Mouse (Mus musculus) thymus, adult 2 months (tissue): ENCODE measurements at regions not wholly inside any gene's neighbourhood (a gene's known extent, or its start where the extent isn't known, plus 50 kb on each side); places are given as distances from the start of the nearest gene placed in this dataset.

Source experiments
- DNase-seq: peaks from one replicate; pipeline ENCODE4 v3.0.0; 2021
- H3K27ac ChIP-seq: fragments of 200-500 bp; 2 replicates; pipeline ENCODE4 v1.5.1; 2012; ENCODE audit warnings: low read length, control low read depth; ENCODE audit not compliant: control insufficient read depth, insufficient read depth
- H3K27me3 ChIP-seq: fragments of 200-500 bp; 2 replicates; pipeline ENCODE4 v1.6.1; 2012; ENCODE audit warnings: mild to moderate bottlenecking, low read length, moderate library complexity, mixed read lengths; ENCODE audit not compliant: control insufficient read depth, insufficient read depth
- H3K36me3 ChIP-seq: fragments of 200-500 bp; 2 replicates; pipeline ENCODE4 v1.6.1; 2012; ENCODE audit warnings: mild to moderate bottlenecking, low read length, moderate library complexity; ENCODE audit not compliant: control insufficient read depth, insufficient read depth
- H3K4me1 ChIP-seq: fragments of 200-500 bp; replicated peaks from 2 replicates; pipeline ENCODE4 v1.6.1; 2012; ENCODE audit warnings: low read length; ENCODE audit not compliant: control insufficient read depth, insufficient read depth
- H3K4me3 ChIP-seq: fragments of 200-500 bp; 2 replicates; pipeline ENCODE4 v1.5.1; 2012; ENCODE audit warnings: mild to moderate bottlenecking, low read length, control low read depth, moderate library complexity; ENCODE audit not compliant: control insufficient read depth, insufficient read depth
- CTCF ChIP-seq: fragments of 200-500 bp; IDR thresholded peaks from 2 replicates; pipeline ENCODE4 v1.5.1; 2012; ENCODE audit warnings: mild to moderate bottlenecking, control low read depth, low read length, moderate library complexity, borderline replicate concordance; ENCODE audit not compliant: control insufficient read depth, poor library complexity, insufficient read depth; ENCODE audit errors: extremely low read depth
- POLR2A ChIP-seq: fragments of 200-500 bp; IDR thresholded peaks from 2 replicates; pipeline ENCODE4 v1.6.1; 2012; ENCODE audit warnings: mild to moderate bottlenecking, low read length, control low read depth, moderate library complexity; ENCODE audit not compliant: control insufficient read depth, poor library complexity, insufficient read depth; ENCODE audit errors: extremely low read depth
- WGBS: fragments of 180-500 bp; shearing (Covaris S2); methylation state at CpG from one replicate; pipeline ENCODE4 v1.1.7; 2018; 5-methylcytosine and 5-hydroxymethylcytosine counted together

DNA sequence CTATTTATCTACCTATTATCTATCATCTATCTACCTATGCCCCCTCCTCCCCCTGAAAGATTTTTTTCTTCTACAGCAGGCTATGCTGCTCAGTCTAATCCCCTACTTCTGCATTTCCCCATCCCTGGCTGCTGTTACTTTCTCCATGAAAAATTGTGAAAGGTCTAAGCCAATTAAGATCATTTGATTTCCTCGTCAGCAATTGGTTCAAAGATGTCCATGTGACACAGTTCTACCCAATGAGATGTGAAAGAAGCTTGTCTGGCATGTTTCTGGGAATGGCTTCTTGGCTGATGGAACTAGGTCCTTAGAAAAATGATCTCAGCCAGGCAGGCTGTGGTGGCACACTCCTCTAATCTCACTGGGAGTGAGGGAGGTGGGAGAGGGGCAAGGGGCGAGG lies 103.8 kb downstream of the Phlda1 start:
- no peak for DNase-seq
- no peak overlapping the region for H3K27ac ChIP-seq

DNA sequence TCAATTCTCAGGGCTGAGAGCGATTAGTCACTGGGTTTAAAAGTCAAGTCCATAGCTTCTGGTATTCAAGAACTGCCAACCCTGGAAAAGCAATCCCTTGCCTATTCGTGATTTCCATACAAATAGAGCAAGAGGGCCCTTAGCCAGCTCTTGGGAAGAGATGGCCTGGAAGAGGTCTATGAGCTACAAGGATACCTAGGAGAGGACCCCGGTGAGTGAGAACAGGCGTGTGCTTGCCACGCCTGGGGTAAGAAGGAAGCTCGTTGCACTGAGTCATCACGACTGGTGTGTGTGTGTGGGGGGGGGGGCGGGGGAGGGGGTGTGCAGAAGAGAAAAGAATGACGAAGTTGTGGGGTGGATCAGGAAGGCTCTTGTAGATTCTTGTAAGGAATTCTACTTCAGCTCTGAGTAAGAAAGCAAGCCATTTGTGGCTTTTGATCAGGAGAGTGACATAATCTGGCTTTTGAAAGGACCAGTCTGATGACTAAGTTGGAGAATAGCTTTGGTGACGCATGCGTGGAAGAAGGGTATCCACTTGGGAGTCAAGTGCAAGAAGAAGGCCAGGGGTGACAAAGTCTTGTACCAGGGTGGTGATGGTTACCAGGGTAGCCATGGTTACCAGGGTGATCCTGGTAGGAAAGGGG lies 113.7 kb downstream of the Phlda1 start:
- H3K27ac ChIP-seq: no peak overlapping the region
- no peak overlapping the region for H3K4me3 ChIP-seq
- TF ChIP-seq CTCF (no peak), POLR2A (no peak)
- H3K27me3 ChIP-seq: no peaks in the 10 kb centered on the region
- peaks cover 4% of the 10 kb centered on the region; the same call in 1 of the 2 replicates for H3K4me1 ChIP-seq
- H3K36me3 ChIP-seq: no peaks in the 10 kb centered on the region
- DNase-seq: no peak
- WGBS: 47% methylated on average over 11 of the region's 11 CpGs

More for the DNA sequence above, 103.8 kb downstream of the Phlda1 start:
- no peak for TF ChIP-seq POLR2A
- no peak for TF ChIP-seq CTCF
- 95% methylated on average over 2 of the region's 2 CpGs for WGBS
- Histone ChIP-seq H3K36me3 (no peaks in the 10 kb centered on the region), H3K4me3 (no peak overlapping the region), H3K27me3 (no peaks in the 10 kb centered on the region), H3K4me1 (no peaks in the 10 kb centered on the region)

DNA sequence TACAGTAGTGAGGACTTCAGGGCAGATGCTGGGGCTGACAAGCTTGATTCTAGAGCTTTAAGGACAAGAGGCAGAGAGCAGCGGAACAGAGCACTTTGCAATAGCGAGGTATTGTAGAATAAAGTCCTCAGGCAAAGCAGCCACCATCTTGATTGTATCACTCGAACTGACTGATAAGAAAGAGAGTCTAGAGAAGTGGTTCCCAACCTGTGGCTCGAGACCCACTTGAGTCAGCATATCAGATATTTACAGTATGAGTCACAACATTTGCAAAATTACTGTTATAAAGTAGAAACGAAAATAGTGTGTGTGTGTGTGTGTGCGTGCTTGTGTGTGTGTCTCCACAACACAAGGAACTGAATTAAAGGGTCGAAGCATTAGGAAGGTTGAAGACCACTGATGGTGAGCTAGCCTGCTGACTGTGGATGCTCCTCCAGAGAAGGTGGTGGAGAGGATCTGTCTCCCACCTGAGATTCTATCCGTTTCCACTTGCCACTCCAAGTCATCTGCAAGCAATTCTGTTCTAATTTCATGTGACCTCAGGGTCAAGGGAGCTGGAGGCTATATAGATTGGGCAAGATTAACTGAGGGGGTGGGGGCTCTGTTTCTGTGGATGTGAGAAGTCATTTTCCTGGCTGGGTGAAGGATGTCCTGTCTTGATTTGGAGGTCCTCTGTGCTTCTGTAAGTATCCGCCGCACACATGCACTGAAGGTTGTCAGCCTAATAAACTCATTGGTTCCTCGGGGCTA lies 115.0 kb downstream of the Phlda1 start:
- Histone ChIP-seq H3K4me3 (no peak overlapping the region), H3K4me1 (peaks cover 4% of the 10 kb centered on the region; the same call in 1 of the 2 replicates), H3K27me3 (no peaks in the 10 kb centered on the region), H3K36me3 (no peaks in the 10 kb centered on the region), H3K27ac (no peak overlapping the region)
- TF ChIP-seq POLR2A (no peak), CTCF (no peak)
- no peak for DNase-seq
- 94% methylated on average over 11 of the region's 11 CpGs for WGBS

DNA sequence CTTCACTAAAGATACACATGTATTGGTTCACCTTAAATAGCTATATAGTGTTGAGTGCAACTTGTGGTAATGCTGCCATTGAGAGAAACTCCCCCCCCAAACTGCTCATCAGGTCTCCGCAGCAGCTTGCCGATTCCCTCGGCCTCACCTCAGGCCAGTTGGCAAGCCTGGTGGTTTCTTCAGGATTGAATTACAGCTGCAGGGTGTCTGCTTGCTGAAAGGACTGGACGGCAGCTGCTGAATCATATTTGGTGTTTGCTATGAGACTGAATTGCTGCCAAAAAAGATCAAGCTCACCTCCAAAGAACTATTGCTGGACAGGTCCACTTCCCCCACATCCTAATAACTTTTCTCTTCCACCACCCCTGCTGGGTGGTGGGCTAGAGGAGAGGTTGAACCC lies 116.7 kb downstream of the Phlda1 start:
- DNase-seq: no peak
- Histone ChIP-seq H3K4me1 (peaks cover 4% of the 10 kb centered on the region; the same call in 1 of the 2 replicates), H3K27ac (no peak overlapping the region), H3K36me3 (no peaks in the 10 kb centered on the region), H3K4me3 (no peak overlapping the region), H3K27me3 (no peaks in the 10 kb centered on the region)
- WGBS: 92% methylated on average over 4 of the region's 4 CpGs
- TF ChIP-seq POLR2A (no peak), CTCF (no peak)

DNA sequence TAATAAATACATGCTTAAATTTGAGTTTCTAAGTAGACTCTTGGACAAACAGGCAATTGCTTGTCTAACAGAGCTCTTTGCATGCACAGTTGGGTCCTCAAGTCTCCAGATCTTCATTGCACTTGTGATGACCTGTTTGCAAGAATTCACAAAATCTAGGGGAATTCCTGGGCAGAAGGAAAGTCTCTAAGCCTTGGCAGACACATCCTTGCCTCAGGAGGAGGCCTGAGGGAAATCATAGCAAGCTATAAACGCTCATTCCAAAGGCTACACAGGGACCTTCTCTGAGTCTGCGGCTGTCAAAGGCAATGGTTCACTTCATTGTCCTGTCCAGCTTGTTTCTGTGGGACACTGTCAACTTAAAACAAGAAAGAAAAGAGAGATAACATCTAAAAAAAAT lies 117.9 kb downstream of the Phlda1 start:
- no peaks in the 10 kb centered on the region for H3K27me3 ChIP-seq
- WGBS: 82% methylated on average over 2 of the region's 2 CpGs
- DNase-seq: no peak
- H3K4me3 ChIP-seq: no peak overlapping the region
- H3K4me1 ChIP-seq: peaks cover 4% of the 10 kb centered on the region; the same call in 1 of the 2 replicates
- H3K27ac ChIP-seq: no peak overlapping the region
- H3K36me3 ChIP-seq: no peaks in the 10 kb centered on the region
- TF ChIP-seq POLR2A (no peak), CTCF (no peak)

DNA sequence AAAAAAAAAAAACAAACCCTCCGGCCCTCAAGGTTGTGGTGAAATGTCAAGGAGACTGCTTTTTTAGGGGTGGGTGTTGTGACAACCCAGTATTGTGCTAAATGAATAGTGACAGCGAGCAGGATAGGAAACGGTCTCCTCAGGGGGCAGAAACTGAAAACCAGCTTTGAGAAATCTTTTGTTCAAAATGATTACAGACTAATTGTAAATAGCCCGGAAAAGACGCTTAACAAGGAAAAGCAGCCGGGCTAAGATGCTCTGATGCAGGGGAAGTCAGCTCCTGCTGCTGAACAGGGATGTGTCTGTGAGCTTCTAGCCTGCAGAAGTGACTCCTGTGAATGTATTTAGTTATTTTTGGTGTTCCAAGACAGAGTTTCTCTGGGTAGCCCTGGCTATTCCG lies 118.5 kb downstream of the Phlda1 start:
- H3K27me3 ChIP-seq: no peaks in the 10 kb centered on the region
- H3K27ac ChIP-seq: no peak overlapping the region
- WGBS: 82% methylated on average over 7 of the region's 7 CpGs
- peaks cover 4% of the 10 kb centered on the region; the same call in 1 of the 2 replicates for H3K4me1 ChIP-seq
- no peak for DNase-seq
- H3K36me3 ChIP-seq: no peaks in the 10 kb centered on the region
- no peak for TF ChIP-seq POLR2A
- no peak for TF ChIP-seq CTCF
- H3K4me3 ChIP-seq: no peak overlapping the region

DNA sequence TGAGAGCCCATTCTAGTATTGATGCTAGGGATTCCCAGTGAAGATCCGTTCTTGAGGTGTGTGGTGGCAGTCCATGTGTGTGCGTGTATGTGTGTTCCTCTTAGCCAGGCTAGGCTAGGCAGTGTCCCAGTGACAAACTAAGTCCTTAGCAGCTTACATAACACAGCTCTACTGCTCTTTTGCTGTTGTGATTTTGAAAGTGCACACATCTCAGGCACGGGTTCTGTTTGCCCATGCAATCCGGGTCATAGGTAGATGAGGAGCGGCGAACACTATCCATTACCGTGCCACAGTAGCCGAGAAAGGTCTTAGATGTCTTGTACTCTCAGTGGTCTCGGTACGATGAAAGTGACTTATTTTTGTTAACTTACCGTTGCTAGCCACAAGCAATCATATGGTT lies 119.5 kb downstream of the Phlda1 start:
- WGBS: 98% methylated on average over 11 of the region's 11 CpGs
- no peak overlapping the region for H3K27ac ChIP-seq

More for the DNA sequence above, 119.5 kb downstream of the Phlda1 start:
- no peak for DNase-seq
- Histone ChIP-seq H3K4me3 (no peak overlapping the region), H3K36me3 (no peaks in the 10 kb centered on the region), H3K27me3 (no peaks in the 10 kb centered on the region), H3K4me1 (peaks cover 4% of the 10 kb centered on the region; the same call in 1 of the 2 replicates)
- no peak for TF ChIP-seq CTCF
- no peak for TF ChIP-seq POLR2A
